Mouse (Mus musculus) splenic B cell, adult 2 months (primary cell): Measurements from ENCODE around the gene Lgals3.

Experiments used
- DNase-seq: peaks from one replicate; pipeline ENCODE4 v3.0.0-alpha.2; 2011; ENCODE audit warnings: low read depth, low spot score
- H3K27me3 ChIP-seq: 2 replicates; pipeline ENCODE4 v1.6.1; 2012; ENCODE audit warnings: mild to moderate bottlenecking, low read length, moderate library complexity, mixed read lengths; ENCODE audit not compliant: control insufficient read depth, poor library complexity, insufficient read depth, severe bottlenecking
- H3K36me3 ChIP-seq: 2 replicates; pipeline ENCODE4 v1.6.1; 2012; ENCODE audit warnings: mild to moderate bottlenecking, low read length, moderate library complexity, mixed read lengths; ENCODE audit not compliant: control insufficient read depth, poor library complexity, insufficient read depth, severe bottlenecking

Gene Lgals3

GRCm38 (mm10) chr14:47432987-47433386 lies 65.4 kb downstream of the Lgals3 start:
- DNase-seq, result peak; percentile 34
- no peaks in the 10 kb centered on the region for H3K36me3 ChIP-seq
- no peaks in the 10 kb centered on the region; the same call in 1 of the 2 replicates for H3K27me3 ChIP-seq
